Mouse (Mus musculus) embryonic facial prominence, embryonic 13.5 days (tissue): ENCODE data around the gene Bsn. TPM values are rescaled to one million over a fixed set of nuclear protein-coding genes. Genes with fewer than 3 reads are reported as not detected.
"Not testable (repeated sequence)": the region's sequence is repeated elsewhere in the genome, so short reads cannot be mapped to it uniquely, and the experiment has no call there.

Source experiments
- ATAC-seq: fragments of 200-750 bp; cut with Nextera tagmentation; 2 replicates; pipeline ENCODE4 v1.8.0; 2017; ENCODE audit warnings: low read depth; ENCODE audit not compliant: insufficient number of reproducible peaks, insufficient read depth, low FRiP score, low TSS enrichment
- H3K27ac ChIP-seq: fragments of 300-500 bp; sonication (generic); 2 replicates; pipeline ENCODE4 v1.5.1; 2015; ENCODE audit warnings: moderate library complexity, mild to moderate bottlenecking, inconsistent platforms
- H3K27me3 ChIP-seq: fragments of 300-500 bp; sonication (generic); 2 replicates; pipeline ENCODE4 v1.6.1; 2015; ENCODE audit warnings: mild to moderate bottlenecking, inconsistent platforms
- H3K36me3 ChIP-seq: fragments of 300-500 bp; sonication (generic); 2 replicates; pipeline ENCODE4 v1.6.1; 2015; ENCODE audit warnings: mild to moderate bottlenecking, inconsistent platforms
- H3K4me1 ChIP-seq: fragments of 300-500 bp; sonication (generic); 2 replicates; pipeline ENCODE4 v1.6.1; 2015; ENCODE audit warnings: inconsistent platforms
- H3K4me2 ChIP-seq: fragments of 300-500 bp; sonication (generic); 2 replicates; pipeline ENCODE4 v1.6.1; 2015; ENCODE audit warnings: moderate library complexity, mild to moderate bottlenecking, inconsistent platforms
- H3K4me3 ChIP-seq: fragments of 300-500 bp; sonication (generic); 2 replicates; pipeline ENCODE4 v1.5.1; 2015; ENCODE audit warnings: mild to moderate bottlenecking, inconsistent platforms
- H3K9ac ChIP-seq: fragments of 300-500 bp; sonication (generic); 2 replicates; pipeline ENCODE4 v1.6.1; 2015; ENCODE audit warnings: mild to moderate bottlenecking, inconsistent platforms
- H3K9me3 ChIP-seq: fragments of 300-500 bp; sonication (generic); 2 replicates; pipeline ENCODE4 v1.6.1; 2016; ENCODE audit warnings: inconsistent platforms
- WGBS: fragments of 180-500 bp; shearing (Covaris S2); methylation state at CpG from one replicate; pipeline ENCODE4 v1.1.7; 2015; ENCODE audit warnings: mixed read lengths; 5-methylcytosine and 5-hydroxymethylcytosine counted together
- polyA plus RNA-seq: library from polyadenylated mRNA; unstranded; fragments of >200 nt; fragmentation: Nextera tagmentation; extraction: Ambion mirVana; gene quantifications from 2 replicates; pipeline ENCODE4 v1.2.1, GENCODE M21; 2015

Gene Bsn
- polyA plus RNA-seq, 1 experiment from 2014 or later, result 0.63 TPM

DNA sequence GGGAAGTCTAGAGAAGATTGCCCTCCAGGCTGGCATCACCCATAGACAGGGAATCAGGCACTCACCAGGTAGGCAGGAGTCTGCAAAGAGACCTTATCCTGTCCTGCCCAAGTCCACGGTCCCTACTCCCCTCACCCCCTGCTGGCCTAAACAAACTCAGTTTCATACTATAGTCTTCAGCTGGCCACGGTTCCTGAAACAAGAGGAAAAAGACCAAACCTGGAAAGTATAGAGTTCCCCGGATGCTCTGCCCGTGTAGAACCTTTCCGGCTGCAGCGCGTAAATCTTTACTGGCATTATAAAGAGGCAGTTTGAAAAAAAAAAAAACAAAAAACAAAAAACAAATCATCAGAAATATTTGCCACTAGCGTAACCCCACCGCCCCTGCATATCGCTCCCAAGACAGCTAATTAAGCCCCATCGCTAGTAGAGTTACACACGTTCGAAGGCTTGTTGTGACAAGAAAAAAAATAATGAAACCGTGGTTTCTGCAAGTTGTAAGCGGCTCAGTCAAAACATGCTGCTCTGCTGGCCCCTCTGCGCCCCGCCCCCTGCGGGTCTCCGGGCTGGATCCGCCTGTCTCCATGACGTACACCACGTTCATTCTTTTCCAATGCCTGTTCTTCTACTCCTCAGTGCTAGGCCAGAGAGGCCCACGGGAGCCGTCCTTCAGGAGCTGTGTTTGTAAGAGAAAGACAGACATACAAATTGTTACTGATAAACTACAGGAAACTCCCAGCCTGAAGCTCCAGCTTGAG lies 6.9 kb upstream of the Bsn start:
- H3K9ac ChIP-seq, result peak overlapping the region; percentile 58
- peak overlapping the region; percentile 69; the same call in 1 of the 2 replicates for H3K27ac ChIP-seq
- ATAC-seq, result no peak

DNA sequence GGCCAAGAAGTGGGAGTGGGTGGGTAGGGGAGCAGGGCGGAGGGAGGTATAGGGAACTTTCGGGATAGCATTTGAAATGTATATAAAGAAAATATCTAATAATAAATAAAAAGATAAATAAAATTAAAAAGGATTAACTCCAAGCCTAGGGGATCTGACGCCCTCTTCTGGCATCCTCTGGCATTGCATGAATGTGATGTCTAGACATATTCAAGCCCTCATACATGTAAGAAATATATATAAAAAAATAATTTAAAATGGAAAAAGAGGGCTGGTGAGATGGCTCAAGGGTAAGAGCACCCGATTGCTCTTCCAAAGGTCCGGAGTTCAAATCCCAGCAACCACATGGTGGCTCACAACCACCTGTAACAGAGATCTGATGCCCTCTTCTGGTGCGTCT lies 6.0 kb upstream of the Bsn start:
- not testable (repeated sequence) for H3K9me3 ChIP-seq, H3K27ac ChIP-seq, H3K9ac ChIP-seq, H3K4me2 ChIP-seq, ATAC-seq, H3K36me3 ChIP-seq, H3K4me3 ChIP-seq
- Histone ChIP-seq H3K4me1 (peaks cover 21% of the 10 kb centered on the region), H3K27me3 (peaks cover 10% of the 10 kb centered on the region)
- 69% methylated on average over 6 of the region's 6 CpGs for WGBS

More for the DNA sequence above, 6.9 kb upstream of the Bsn start:
- Histone ChIP-seq H3K4me1 (peaks cover 24% of the 10 kb centered on the region), H3K9me3 (no peaks in the 10 kb centered on the region), H3K4me3 (peak overlapping the region; percentile 27), H3K36me3 (no peaks in the 10 kb centered on the region), H3K4me2 (peak overlapping the region; percentile 50), H3K27me3 (peaks cover 3% of the 10 kb centered on the region; the same call in 1 of the 2 replicates)
- WGBS, result 22% methylated on average over 24 of the region's 24 CpGs

DNA sequence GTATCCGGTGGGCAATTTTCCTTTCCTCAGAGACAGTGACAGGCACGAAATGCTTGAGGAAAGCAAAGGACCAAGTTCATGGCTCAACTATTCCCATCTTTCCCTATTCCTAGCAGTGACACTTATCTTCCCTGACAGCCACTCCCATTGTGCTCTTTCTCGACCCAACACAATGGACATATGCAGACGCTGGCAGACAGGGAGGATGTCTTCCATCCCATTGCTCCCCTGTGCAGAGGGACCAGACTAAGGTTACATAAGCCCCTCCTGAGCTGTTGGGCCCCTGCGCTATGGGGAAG lies 747 bp downstream of the Bsn start:
- H3K27me3 ChIP-seq, result peaks cover 44% of the 10 kb centered on the region
- H3K9me3 ChIP-seq, result no peaks in the 10 kb centered on the region
- H3K4me2 ChIP-seq, result peak overlapping the region; percentile 92
- no peaks in the 10 kb centered on the region for H3K36me3 ChIP-seq
- no peak overlapping the region for H3K27ac ChIP-seq
- peak overlapping the region; percentile 64 for H3K4me3 ChIP-seq
- ATAC-seq, result no peak
- H3K9ac ChIP-seq, result peak overlapping the region; percentile 52
- peaks cover 5% of the 10 kb centered on the region; the same call in 1 of the 2 replicates for H3K4me1 ChIP-seq
- WGBS, result 43% methylated on average over 5 of the region's 5 CpGs

DNA sequence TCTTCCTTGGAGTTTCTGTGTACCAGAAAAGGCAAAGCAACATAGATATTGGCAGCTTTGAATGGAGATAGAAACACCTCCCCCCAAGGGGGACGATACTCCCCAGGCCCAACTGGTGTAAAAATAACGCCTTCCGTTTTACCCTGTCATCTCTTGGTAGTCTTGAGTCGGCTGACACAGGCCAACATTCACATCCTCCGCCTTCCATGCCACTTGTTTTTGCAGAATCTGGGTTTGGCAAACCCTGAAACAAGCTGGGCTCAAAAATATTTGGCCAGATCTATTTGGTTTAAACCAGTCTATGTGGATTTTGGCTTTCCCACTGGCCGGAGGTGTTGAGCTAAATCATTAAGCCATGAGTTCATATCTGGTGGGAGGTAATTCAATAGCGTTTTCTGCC lies 1.2 kb downstream of the Bsn start:
- Histone ChIP-seq H3K9me3 (no peaks in the 10 kb centered on the region), H3K27ac (no peak overlapping the region), H3K4me3 (no peak overlapping the region), H3K4me2 (no peak overlapping the region), H3K4me1 (peaks cover 5% of the 10 kb centered on the region; the same call in 1 of the 2 replicates), H3K36me3 (no peaks in the 10 kb centered on the region), H3K27me3 (peaks cover 44% of the 10 kb centered on the region), H3K9ac (no peak overlapping the region)
- 83% methylated on average over 7 of the region's 7 CpGs for WGBS
- ATAC-seq, result no peak

DNA sequence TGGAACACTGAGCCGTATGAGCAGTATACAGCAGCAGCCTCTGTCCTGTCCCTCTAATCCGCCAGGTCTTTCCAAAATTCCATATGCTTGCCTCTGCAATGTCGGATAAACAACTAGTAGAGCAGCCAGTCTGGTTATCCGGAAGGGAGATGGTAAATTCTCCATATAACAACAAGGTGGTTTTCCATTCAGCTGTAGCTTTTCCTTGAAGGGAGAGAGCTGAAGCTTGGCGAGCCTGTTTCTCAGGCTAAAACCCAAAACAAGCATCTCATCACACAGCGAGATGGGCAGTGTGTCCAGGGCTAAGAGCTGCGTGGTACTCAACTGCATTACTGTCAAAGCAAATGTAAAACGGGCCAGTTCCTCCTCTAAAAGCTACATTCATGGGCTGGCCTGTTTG lies 1.7 kb downstream of the Bsn start:
- Histone ChIP-seq H3K27ac (no peak overlapping the region), H3K36me3 (no peaks in the 10 kb centered on the region), H3K4me2 (no peak overlapping the region), H3K27me3 (peaks cover 44% of the 10 kb centered on the region), H3K4me3 (no peak overlapping the region), H3K4me1 (peaks cover 5% of the 10 kb centered on the region; the same call in 1 of the 2 replicates), H3K9ac (no peak overlapping the region), H3K9me3 (no peaks in the 10 kb centered on the region)
- ATAC-seq, result no peak
- 77% methylated on average over 8 of the region's 8 CpGs for WGBS

DNA sequence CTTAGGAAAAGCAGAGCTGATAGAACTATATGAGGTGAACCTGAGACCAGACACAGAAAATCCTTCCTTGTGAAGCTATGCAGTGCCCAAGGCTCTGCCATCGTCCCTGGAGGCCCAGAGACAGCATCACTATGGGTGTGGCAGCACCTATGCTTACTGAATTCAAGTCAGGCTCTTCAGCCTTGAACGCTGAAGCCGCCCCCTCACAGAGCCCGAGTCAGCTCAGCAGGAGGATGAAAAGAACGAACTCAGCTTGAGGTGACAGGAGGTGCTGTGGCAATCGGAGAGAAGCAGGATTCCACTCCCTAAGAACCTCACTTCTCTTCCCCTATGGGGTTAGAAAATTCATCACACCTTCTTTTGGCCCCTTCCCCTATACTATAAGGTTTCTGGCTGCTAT lies 2.6 kb downstream of the Bsn start:
- no peaks in the 10 kb centered on the region for H3K9me3 ChIP-seq
- no peak overlapping the region for H3K4me3 ChIP-seq
- H3K27me3 ChIP-seq, result peaks cover 44% of the 10 kb centered on the region
- no peak overlapping the region for H3K27ac ChIP-seq
- WGBS, result 49% methylated on average over 6 of the region's 6 CpGs
- H3K4me1 ChIP-seq, result peaks cover 5% of the 10 kb centered on the region; the same call in 1 of the 2 replicates
- no peaks in the 10 kb centered on the region for H3K36me3 ChIP-seq
- no peak overlapping the region for H3K4me2 ChIP-seq
- ATAC-seq, result no peak
- no peak overlapping the region for H3K9ac ChIP-seq

DNA sequence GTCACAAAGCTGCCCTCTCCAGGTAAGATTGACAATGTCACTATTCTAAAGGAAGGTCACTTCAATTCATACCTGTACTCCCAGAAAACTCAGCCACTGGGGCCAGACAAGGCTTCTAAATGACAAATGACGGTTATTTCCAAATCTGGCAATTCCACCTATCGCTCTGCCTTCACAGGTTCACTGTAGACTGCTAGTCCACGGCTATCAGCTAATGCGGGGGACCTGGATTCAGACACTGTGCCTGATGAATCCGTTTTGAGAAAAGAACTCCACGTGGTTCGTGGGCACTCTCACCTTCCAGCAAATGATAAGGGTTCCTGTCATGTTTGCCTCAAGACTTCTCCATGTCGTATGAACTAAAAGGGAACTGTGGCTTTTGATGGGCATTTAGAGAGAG lies 4.4 kb downstream of the Bsn start:
- peaks cover 32% of the 10 kb centered on the region for H3K27me3 ChIP-seq
- no peak overlapping the region for H3K27ac ChIP-seq
- no peak overlapping the region for H3K9ac ChIP-seq
- no peak overlapping the region for H3K4me2 ChIP-seq
- H3K36me3 ChIP-seq, result no peaks in the 10 kb centered on the region
- H3K9me3 ChIP-seq, result no peaks in the 10 kb centered on the region
- peaks cover 5% of the 10 kb centered on the region; the same call in 1 of the 2 replicates for H3K4me1 ChIP-seq
- H3K4me3 ChIP-seq, result no peak overlapping the region
- 82% methylated on average over 8 of the region's 8 CpGs for WGBS
- no peak for ATAC-seq

DNA sequence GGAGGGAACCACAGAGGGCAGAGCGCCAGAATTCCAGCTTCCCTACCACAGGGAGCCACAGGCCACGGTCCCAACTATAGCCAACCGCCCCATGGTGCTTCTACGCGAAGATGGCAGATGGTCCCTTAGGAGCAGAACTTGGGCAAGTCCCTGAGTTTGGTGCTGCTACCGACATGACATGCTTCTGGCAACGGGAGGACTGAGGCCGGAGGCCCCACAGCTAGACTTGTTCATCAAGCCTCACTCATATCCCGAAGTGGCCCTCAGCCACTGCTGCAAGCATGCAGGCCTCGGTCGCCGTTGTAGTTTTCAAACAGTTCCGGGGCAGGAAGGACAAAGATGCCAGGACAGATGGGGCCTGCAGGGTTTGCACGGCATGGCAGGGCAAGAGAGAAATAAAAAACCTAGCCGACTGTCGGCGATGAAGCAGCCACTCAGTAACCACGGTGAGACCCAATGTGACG lies 6.6 kb downstream of the Bsn start:
- Histone ChIP-seq H3K9ac (no peak overlapping the region), H3K36me3 (no peaks in the 10 kb centered on the region), H3K27ac (no peak overlapping the region), H3K4me3 (no peak overlapping the region), H3K27me3 (peaks cover 15% of the 10 kb centered on the region), H3K4me2 (no peak overlapping the region), H3K4me1 (no peaks in the 10 kb centered on the region), H3K9me3 (no peaks in the 10 kb centered on the region)
- no peak for ATAC-seq
- WGBS, result 91% methylated on average over 19 of the region's 19 CpGs

DNA sequence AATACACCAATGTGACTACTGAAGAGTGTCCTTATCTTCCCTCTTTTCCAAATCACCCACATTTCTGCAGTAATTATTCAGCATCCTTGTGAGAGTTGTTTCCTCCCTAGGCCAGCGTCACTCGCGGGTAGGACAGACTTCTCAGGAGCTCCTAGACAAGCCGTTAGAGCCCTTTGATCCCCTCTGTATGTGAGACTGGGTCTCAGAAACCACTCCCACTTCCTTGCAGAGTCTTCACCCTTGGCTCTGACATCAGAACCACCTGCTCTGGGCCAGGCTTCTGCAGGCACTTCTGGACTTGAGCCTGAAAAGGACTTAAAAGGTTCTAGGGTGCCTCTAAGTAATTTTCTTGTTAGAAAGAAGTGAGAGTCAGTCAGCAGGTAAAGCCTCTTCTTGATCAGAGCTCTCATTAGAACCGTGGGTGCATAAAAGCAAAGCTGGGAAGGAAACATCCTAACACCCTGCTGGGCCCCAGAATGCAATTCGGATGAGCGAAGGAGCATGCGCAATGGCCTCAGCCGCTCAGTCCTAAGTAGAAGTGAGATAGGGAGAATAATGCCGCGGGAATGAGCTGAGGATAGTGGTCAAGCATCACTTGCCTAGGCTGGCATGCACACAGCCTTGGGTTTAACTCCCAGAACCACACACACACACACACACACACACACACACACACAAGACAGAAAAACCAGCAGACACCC lies 7.2 kb downstream of the Bsn start:
- Histone ChIP-seq H3K4me1 (no peaks in the 10 kb centered on the region), H3K36me3 (no peaks in the 10 kb centered on the region), H3K9ac (no peak overlapping the region; the same call in 1 of the 2 replicates), H3K9me3 (no peaks in the 10 kb centered on the region), H3K4me3 (no peak overlapping the region), H3K4me2 (no peak overlapping the region), H3K27me3 (peaks cover 9% of the 10 kb centered on the region; the same call in 1 of the 2 replicates), H3K27ac (no peak overlapping the region)
- no peak for ATAC-seq
- WGBS, result 73% methylated on average over 11 of the region's 11 CpGs

DNA sequence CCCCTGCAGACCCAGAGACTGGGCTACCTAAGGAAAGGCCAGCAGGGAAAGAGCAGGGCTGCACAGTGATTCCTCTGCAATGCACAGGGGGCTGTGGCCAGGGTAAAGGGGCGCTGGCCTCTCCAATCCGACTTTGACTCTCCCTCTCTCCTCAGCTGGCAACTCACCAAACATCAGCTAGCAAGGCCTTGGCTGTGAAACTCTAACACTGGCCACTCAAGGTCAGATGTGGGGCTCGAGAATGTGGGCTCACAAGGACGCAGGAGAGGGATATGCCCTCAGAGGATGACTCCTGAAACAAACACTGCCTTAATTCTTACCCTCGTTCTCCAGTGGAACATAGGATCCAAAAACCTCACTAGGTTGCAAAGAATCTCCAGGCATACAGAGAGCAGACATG lies 11.8 kb downstream of the Bsn start:
- no peaks in the 10 kb centered on the region for H3K36me3 ChIP-seq
- no peak for ATAC-seq
- WGBS, result 67% methylated on average over 5 of the region's 5 CpGs
- no peaks in the 10 kb centered on the region for H3K27me3 ChIP-seq
- no peak overlapping the region for H3K9ac ChIP-seq
- H3K9me3 ChIP-seq, result no peaks in the 10 kb centered on the region
- no peak overlapping the region for H3K4me2 ChIP-seq
- no peak overlapping the region for H3K27ac ChIP-seq
- no peaks in the 10 kb centered on the region for H3K4me1 ChIP-seq
- H3K4me3 ChIP-seq, result no peak overlapping the region

DNA sequence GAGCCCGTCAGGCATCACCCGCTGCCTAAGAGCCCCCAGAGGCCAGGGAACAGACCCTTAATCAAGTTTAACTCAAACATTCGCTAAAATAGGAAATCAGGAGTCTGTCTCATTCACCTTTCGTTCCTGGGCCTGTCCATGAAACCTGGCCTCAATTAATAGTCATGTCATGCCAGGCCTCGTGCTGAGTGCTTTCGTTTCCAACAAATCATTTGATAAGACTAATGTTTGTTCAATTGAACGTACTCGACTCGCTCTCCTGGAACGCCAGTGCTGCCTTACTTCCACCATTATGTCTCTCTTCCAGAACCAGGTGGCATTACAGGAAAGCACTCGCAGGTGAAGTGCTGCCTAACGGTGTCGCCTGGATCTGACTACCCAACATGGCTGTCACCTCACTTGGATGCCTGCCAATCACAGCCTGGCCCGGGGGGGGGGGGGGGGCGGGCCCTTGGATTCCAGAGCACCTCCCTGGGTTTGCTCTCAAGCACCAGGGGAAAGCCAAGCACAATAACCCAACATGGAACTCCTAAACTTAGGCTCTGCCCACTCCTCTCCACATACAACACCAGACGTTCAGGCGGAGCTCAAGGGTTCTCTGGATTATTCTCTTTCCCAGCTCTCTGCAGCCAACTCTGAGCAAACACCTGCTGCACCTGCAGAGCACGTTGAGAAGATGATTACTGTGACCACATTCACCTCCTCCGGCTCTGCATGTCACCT lies 14.9 kb downstream of the Bsn start:
- Histone ChIP-seq H3K9me3 (no peaks in the 10 kb centered on the region), H3K4me2 (no peak overlapping the region), H3K4me3 (no peak overlapping the region), H3K27me3 (no peaks in the 10 kb centered on the region), H3K27ac (no peak overlapping the region), H3K4me1 (no peaks in the 10 kb centered on the region), H3K9ac (no peak overlapping the region), H3K36me3 (no peaks in the 10 kb centered on the region)
- 76% methylated on average over 19 of the region's 19 CpGs for WGBS
- no peak for ATAC-seq
